Mouse (Mus musculus): ENCODE data around the gene Gm2237.
"Not testable (repeated sequence)": the region's sequence is repeated elsewhere in the genome, so short reads cannot be mapped to it uniquely, and the experiment has no call there.

Gene Gm2237

GRCm38 (mm10) chr14:19584804-19585667, at the start of gene Gm2237:
Gene Gm2237 (minus strand): TSS chr14:19585135.
- peak; percentile 21 for DNase-seq (ENCODE audit: low spot score)

- DNase-seq (ENCODE audit: low spot score): not testable (repeated sequence)
Observed at GRCm38 (mm10) chr14:19602481-19602880, 17.5 kb upstream of the Gm2237 start, which contains the start of gene Gm5458. Gene Gm5458 (minus strand): TSS chr14:19602581.

- DNase-seq (ENCODE audit: low spot score): not testable (repeated sequence)
Observed at GRCm38 (mm10) chr14:19549863-19550262, 35.1 kb downstream of the Gm2237 start, which contains the start of gene Gm2244. Gene Gm2244 (minus strand): TSS chr14:19549963.
